In the genomic region with DNA sequence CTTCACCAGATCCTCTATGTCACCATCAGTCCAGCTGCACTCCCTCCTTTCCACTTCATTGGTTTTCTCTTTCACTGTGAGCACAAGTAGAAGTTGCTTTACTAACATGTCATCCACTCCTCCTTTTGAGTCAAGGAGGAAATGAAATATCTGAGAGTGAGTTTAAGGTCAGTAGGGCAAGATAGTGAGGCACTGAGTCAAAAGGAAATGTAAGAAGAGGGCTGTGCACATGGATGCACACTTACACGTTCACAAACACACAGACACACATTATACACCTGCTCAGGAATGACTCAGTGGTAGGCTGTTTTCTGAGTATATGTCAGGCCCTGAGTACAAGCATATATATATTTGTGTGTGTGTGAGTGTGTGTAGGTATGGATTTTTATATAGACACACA, we compare ENCODE assay signal across 21 mouse cellular contexts. TPM values are rescaled to one million over a fixed set of nuclear protein-coding genes. Genes with fewer than 3 reads are reported as not detected.
"Had no signal": no experiment of that assay in that cellular context is flagged by ENCODE, and none has a peak within 500 bp of the region (broad histone marks: within the 10 kb centered on the region; RNA-seq: fewer than 3 reads in every experiment).

No protein-coding gene starts in this region.

- H3K4me3 ChIP-seq: kidney, embryonic 15.5 days; limb, embryonic 12.5 days; limb, embryonic 15.5 days; midbrain, embryonic 12.5 days; midbrain, embryonic 15.5 days; myocyte; neural tube, embryonic 13.5 days had no signal

- H3K4me1 ChIP-seq: kidney, embryonic 15.5 days; limb, embryonic 12.5 days; limb, embryonic 15.5 days; midbrain, embryonic 12.5 days; midbrain, embryonic 15.5 days; neural tube, embryonic 13.5 days had no signal

- H3K9ac ChIP-seq: kidney, embryonic 15.5 days; limb, embryonic 12.5 days; limb, embryonic 15.5 days; liver, embryonic 14.5 days; liver, postnatal 0 days; lung, embryonic 14.5 days; midbrain, embryonic 12.5 days; midbrain, embryonic 15.5 days; neural tube, embryonic 13.5 days had no signal

- H3K36me3 ChIP-seq: kidney, embryonic 15.5 days; limb, embryonic 12.5 days; limb, embryonic 15.5 days; midbrain, embryonic 12.5 days; midbrain, embryonic 15.5 days; neural tube, embryonic 13.5 days had no signal

- H3K27me3 ChIP-seq: kidney, embryonic 15.5 days; limb, embryonic 12.5 days; limb, embryonic 15.5 days; midbrain, embryonic 12.5 days; midbrain, embryonic 15.5 days; neural tube, embryonic 13.5 days had no signal

- H3K9me3 ChIP-seq: kidney, embryonic 15.5 days; limb, embryonic 12.5 days; limb, embryonic 15.5 days; midbrain, embryonic 12.5 days; midbrain, embryonic 15.5 days; neural tube, embryonic 13.5 days had no signal

- DNase-seq: kidney, adult 11 months; kidney, adult 8-10 months; kidney, postnatal 10 days; kidney, postnatal 36 days; layer of hippocampus, postnatal 36 days; left cerebral cortex, postnatal 4 days; liver, postnatal 0 days; lung, embryonic 14.5 days; lung, postnatal 10 days; lung, postnatal 36 days; thymus, postnatal 25 days had no signal

- H3K27ac ChIP-seq: kidney, embryonic 15.5 days; limb, embryonic 12.5 days; limb, embryonic 15.5 days; liver, embryonic 14.5 days; midbrain, embryonic 12.5 days; midbrain, embryonic 15.5 days; neural tube, embryonic 13.5 days had no signal

- ATAC-seq: liver, postnatal 0 days; midbrain, embryonic 15.5 days had no signal

- H3K4me2 ChIP-seq: kidney, embryonic 15.5 days; limb, embryonic 12.5 days; limb, embryonic 15.5 days; liver, embryonic 11.5 days; lung, embryonic 14.5 days; midbrain, embryonic 12.5 days; midbrain, embryonic 15.5 days; neural tube, embryonic 13.5 days had no signal

RNA-seq across cellular contexts. Expression of gene Serpina3f, which starts 9.3 kb away (rescaled TPM):
- polyA plus RNA-seq: limb, embryonic 12.5 days; limb, embryonic 15.5 days; myocyte; neural tube, embryonic 13.5 days had no signal

RNA-seq across cellular contexts. Expression of gene Serpina3i, which starts 39.2 kb away (rescaled TPM):
- polyA plus RNA-seq: lung, embryonic 14.5 days; myocyte; neural tube, embryonic 13.5 days; stomach, embryonic 14.5 days had no signal
